Mouse (Mus musculus) bone marrow macrophage, adult 2 months (primary cell): ENCODE results near the gene Ifi27.

Experiments
- CTCF ChIP-seq: IDR thresholded peaks from 2 replicates; pipeline ENCODE4 v1.5.1; 2012; ENCODE audit warnings: low read depth, mild to moderate bottlenecking, low read length, moderate library complexity
- POLR2A ChIP-seq: IDR thresholded peaks from 2 replicates; pipeline ENCODE4 v1.6.1; 2012; ENCODE audit warnings: mild to moderate bottlenecking, low read depth, low read length, borderline replicate concordance

GRCm38 (mm10) chr12:103481671-103482070 is 47.7 kb downstream of the Ifi27 start:
- TF ChIP-seq CTCF (no peak), POLR2A (no peak)
